Mouse (Mus musculus) embryo, embryonic 10 days (tissue): ENCODE measurements around the gene Gm5286.
"Not testable (repeated sequence)": the region's sequence is repeated elsewhere in the genome, so short reads cannot be mapped to it uniquely, and the experiment has no call there.

Source experiments
- DNase-seq: peaks from one replicate; pipeline ENCODE4 v3.0.0-alpha.2; 2015; ENCODE audit warnings: low spot score

The Gm5286 gene

GRCm38 (mm10) chr3:94196414-94196813 is at the start of gene Gm5286:
Gene Gm5286, plus strand, starts transcription at chr3:94196714.
- not testable (repeated sequence) for DNase-seq

- DNase-seq = not testable (repeated sequence)
Measured at GRCm38 (mm10) chr3:94167351-94167750, 29.2 kb upstream of the Gm5286 start.

GRCm38 (mm10) chr3:94178093-94178492 is 18.4 kb upstream of the Gm5286 start, which contains the start of gene Gm10696:
Gene Gm10696, minus strand, starts transcription at chr3:94178193.
- DNase-seq = not testable (repeated sequence)
